Mouse (Mus musculus): ENCODE data around the gene Spag17.
A peak's percentile ranks its signal among the peaks of the same experiment; 100 is the strongest.

Spag17 gene

DNA sequence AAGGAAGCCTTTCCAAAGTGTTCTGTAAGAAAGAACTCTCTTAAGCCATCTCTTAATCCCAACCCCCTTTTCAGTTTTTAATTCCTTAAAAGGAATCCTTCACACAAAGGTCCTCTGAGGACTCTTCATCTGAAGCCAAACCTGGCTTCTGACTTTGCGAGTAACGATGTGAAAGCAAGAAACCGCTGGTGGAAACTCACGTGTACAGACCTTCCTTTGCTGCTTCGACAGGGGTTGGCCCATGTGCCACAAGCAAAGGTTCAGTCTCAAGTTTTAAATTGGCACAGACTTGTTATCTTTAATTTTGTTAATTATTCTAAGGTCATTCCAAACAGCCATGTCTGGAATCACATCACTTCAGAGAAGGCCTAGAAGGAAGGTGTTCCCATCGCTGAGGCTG, 79.1 kb downstream of the Spag17 start:
- DNase-seq (ENCODE audit: low spot score in 2 of 2) = no peak

DNA sequence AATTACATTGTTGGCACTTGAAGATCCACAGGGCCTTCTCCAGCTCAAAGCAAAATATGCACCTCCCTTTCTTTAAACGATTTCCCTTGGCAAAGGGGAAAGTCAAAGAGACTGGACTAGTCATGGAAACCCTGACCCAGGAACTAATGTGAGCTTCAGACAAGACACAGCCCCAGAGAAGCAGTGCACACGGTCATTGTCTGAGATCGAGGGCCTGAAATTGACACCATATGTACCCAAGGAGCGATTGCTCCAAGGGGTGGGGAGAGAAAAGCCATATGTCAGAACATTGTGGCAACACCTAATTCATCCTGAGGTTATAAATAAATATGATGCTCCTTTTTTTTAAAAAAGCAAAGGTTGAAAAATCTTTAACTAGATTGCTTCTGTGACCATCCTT, 80.7 kb downstream of the Spag17 start:
- no peak for DNase-seq (ENCODE audit: low spot score in 2 of 2)

DNA sequence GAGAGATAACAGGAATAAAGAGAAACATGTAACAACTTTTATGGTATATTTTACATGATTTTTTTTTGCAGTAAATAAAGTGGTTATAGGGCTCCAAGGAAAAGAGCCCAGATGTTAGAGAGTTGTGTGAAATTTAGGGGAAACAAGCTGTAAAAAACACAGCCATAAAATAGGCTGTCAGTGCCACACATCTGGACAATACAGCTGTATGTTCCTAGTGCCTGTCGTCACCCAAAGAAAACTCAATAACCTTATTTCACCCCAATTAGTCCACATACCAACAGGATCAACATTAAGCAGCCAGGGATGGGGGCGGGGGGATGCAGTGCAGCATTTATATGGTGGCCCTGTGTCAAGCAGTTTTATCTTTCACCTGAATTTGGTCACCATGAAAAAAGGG, 81.1 kb downstream of the Spag17 start:
- DNase-seq (ENCODE audit: low spot score in 2 of 2) = no peak

DNA sequence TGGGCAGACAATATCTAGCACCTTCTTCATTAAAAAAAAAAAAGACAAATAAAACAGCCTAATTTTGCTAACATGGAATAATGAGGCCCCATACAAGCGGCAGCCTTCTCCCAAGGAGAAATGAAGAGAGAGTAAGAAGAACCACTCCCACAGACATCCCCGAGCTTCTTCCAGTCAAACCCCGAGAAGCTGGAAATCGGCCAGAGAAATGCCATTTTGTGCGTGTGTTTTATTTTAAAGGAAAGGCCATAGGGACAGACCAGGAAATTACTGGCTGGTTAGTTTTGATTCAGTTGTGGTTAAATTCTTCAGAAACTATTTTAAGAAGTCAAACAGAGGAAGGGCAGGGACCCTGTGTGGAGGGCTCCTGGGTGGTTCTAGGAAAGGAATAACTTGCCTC, 85.6 kb downstream of the Spag17 start:
- no peak for DNase-seq (ENCODE audit: low spot score in 2 of 2)

DNA sequence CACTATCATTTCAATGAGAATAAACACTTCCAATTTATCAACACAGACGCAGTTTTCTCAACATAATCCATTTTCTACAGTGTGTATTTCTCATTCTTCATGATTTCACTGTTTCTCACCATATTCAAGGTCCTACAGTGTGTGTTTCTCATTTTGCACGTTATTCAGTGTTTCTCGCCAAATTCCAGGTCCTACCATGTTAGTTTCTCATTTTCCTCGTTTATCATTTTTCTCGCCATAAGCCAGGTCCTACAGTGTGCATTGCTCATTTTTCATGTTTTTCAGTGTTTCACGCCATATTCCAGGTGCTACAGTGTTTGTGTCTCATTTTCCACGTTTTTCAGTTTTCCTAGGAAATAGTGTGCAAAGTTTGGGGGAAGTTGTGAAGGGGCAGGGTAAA, 95.8 kb downstream of the Spag17 start:
- no peak for DNase-seq (ENCODE audit: low spot score in 2 of 2)

DNA sequence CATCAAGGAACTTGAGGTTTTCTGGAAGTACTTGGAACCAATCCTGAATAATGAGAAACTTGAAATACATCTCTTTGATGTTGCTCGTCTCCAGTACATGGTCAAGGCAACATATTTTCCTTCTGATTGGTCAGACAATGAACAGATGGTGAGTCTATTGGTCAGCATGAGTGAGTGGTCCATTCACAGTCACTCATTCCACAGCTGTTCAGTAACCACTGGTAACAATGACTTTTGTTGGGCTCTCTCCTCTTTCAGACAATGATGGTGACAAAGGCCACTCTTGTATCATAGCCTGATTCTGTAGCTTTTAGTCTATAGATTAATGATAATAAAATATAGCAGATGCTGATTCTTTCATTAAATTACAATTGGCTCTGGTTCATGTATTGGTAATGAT, 119.5 kb downstream of the Spag17 start:
- no peak for DNase-seq (ENCODE audit: low spot score in 2 of 2)

DNA sequence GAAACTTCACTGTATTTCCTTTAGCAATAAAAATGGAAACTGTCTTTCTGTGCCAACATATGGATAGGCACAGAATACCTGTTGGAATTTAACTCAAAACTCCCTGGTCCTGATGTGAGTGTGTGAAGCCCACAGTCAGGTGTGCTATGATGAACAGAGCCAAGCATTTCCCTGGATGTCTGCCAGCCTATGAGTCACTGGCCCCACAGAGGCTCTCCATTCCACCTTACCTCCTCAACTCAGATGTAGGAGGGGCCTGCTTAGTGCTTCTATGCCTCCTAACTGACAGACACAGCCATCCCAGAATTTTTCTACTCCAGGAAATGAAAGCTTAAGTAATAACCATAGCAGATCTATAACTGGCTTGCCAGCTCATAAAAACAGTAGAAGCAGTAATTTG, 124.6 kb downstream of the Spag17 start:
- no peak for DNase-seq (ENCODE audit: low spot score in 2 of 2)

DNA sequence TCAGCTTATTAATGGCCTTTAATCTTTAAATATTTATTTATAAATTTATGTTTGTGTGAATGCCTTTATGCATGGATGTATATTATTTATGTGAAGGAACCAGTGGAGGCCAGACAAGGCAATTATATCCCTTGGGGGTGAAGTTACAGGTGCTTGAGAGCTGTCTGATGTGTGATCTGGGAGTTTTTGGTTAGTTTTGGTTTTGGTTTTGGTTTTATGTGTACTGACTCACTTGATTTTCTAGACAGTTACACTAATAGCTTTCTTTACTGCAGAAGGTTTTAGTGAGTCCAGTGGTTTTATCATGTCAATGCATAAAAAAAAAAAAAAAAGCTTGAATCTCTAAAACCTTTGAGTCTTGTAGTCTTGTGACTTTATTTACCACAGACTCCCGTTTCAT, 128.9 kb downstream of the Spag17 start:
- no peak for DNase-seq (ENCODE audit: low spot score in 2 of 2)

DNA sequence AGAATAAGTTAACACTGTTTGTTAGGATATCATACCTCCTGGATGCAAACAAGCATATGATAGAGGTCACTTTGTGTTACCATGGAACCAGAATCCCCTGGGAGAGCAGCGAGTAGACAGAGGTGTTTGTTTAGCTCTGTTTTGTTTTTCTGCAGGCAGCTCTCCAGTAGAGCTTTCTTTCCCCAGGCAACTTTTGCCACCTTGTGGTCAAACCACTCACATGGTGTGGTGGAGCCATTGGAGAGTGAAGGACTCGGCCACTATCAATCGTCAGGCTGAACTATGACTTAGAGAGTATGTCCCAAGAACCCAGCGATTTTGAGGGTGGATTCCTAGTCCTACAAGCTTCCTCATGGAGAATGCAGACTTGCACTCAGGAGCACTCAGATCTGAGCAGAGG, 146.1 kb downstream of the Spag17 start:
- DNase-seq (ENCODE audit: low spot score in 2 of 2) = no peak

DNA sequence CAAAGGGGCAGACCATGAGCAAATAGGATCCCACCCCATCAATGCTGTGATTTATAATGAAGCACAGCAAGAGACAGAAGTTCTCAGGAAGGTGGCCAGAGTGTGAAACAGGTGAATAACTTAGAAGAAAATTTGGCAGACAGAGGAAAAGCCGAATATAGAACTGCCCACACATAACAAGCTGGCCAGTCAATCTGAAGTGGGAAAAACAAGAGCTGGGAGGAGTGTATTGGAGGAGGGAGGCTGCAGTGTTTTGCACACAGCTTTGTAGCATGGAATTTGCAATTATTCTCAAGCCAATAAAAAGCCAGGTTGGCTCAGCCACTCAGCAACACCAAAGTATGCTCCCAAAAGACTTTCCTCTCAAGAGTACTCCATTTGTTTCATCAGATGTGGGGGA, 147.8 kb downstream of the Spag17 start:
- DNase-seq (ENCODE audit: low spot score in 2 of 2) = no peak

DNA sequence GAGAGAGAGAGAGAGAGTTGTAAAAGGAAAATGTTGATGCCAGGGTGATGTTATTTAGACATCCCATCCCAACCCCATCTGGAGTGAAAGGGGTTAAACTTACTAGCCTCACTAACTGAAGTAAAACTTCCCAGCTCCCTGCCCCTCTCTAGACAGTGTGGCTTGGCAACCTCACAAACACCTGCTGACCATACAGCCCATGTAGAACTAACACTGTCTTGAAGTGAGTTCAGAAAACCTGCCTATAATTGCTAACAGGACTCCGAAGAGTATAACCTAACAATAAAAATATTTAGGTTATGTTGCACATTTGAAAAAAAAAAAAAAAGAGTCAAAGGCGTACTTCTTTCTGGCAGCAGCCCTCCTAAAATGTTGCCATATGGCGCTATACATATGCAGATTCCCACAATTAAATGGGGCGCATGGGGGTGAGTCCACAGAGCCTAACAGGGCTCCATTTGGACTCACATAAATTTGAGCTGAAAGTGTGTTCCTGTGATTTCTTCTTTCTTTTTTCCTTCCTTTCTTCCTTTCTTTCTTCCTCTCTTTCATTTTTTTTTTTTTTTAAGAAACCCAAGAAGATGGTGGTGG, 149.3 kb downstream of the Spag17 start:
- DNase-seq (ENCODE audit: low spot score in 2 of 2) = no peak

DNA sequence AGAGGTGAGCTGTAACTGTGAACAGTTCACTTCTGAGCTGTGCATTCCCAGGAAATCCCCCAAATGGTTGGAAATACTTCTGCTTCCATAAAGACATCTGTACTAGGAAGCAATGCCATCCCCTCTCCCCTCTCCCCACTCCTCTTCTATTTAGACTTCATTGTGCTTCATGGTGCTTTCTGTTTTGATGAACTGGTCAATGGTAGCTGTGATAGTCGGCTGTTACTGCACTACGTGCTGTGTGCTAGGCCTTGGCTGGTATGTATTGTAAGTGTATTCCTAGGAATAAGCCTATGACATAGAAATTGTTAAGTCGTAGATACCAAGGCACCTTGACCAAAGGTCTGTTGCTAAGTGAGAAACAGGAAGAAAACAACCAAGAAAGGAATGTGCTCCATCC, 149.9 kb downstream of the Spag17 start:
- no peak for DNase-seq (ENCODE audit: low spot score in 2 of 2)

DNA sequence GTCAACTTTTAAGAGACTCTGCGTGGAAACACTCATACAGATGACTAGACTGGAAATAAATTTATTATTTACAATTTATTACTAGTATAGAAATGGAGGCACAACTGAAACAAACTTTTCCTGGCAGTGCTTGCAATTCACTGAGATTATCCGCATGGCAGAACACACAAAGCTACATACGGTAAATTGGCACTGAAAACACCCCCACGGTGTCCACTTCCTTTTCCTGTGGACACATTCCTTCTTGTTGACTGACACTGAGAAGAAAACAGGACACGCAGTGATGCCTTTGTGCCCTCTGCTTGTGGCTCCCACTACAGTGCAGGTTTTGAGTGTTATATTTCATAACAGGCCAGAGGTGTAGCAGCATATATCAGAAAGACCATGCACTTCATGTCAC, 151.6 kb downstream of the Spag17 start:
- no peak for DNase-seq (ENCODE audit: low spot score in 2 of 2)

DNA sequence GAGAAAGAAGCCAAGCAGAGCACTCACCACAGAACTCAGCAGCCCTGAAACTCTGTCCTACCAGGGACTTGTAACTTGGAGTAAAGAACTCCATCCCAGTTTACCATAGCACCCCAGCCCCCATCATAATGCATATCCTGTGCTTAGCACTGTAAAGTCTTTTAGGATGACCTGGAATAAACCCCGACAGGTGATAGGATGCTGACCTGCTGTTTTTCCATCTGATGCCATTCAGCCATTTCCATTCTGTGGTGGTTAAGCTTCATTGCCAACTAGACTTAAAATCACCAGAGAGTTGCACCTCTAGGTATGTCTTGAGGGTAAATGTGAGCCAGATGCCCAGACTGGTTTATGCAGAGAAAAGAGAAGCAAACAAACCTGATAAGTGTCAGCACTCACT, 189.2 kb downstream of the Spag17 start:
- DNase-seq (ENCODE audit: low spot score in 2 of 2) = no peak

DNA sequence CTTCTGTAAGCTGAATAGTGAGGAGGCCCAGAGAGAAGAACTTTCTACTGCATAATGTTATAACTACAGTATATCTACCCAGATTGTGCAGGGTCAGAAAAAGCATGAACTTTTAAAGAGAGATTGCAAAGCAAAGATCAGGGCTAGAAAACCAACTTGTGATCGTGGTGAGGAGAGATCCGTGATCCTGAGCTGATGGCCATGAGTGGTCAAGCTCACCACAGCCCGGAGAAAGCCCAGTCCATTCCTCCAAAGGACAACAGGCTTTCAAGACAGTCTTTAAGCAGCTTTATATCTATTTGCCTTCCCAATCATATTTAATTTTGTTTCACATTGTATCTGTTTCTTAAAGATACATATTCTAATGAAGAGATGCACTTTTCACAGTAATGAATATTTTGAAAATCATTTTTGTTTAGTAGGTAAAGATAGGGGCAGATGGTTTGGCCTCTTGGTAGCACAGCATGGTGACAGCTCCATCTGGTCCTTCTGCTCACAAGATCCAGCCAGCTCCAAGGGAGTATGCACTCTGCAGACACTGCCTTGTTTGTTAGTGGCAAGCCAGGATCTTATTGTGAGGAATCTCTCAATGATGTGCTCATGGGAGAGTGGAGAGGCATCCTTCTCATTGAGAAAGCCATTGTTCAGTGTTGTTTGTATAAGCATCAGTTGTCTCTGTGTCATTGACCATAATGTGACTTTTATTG, 217.3 kb downstream of the Spag17 start:
- no peak for DNase-seq (ENCODE audit: low spot score in 2 of 2)

DNA sequence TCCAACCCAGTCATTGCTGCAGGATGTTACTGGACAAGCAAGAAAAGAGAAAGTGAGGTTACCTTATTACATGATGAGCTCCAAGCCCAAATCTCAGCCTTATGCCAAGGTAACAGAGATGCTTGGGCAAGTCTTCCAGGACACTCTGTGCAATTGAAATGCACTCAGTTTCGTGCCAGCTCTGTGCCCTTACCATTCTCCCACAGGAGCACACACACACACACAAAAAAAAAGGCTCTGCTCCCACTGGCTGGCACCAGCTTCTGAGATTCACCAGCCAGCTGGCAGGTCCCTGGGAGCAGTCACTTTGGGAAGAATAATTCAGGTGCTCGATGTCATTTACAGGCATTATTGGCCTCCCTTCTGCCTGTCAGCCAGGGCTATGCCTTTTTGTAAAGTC, 221.5 kb downstream of the Spag17 start:
- DNase-seq (ENCODE audit: low spot score in 2 of 2) = no peak

DNA sequence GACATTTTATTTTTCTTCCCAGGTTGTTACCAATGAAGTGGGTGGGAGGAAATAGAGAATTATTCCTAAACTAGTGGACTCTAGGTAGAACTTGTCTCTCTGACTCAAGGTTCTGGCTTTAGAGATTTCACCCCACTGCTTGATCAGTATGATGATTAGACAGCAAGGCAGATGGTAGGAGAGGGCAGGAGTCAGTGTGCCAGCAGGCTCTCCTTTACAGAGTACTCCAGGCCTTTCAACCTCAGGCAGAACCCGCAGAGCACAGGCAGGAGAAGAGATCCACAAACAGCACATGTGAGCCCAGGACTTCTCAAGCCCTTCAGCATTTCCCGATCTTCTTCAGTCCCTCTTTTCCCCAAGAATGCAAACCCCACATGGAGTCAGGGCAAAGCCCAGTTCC, 233.5 kb downstream of the Spag17 start:
- DNase-seq (ENCODE audit: low spot score in 2 of 2) = no peak

DNA sequence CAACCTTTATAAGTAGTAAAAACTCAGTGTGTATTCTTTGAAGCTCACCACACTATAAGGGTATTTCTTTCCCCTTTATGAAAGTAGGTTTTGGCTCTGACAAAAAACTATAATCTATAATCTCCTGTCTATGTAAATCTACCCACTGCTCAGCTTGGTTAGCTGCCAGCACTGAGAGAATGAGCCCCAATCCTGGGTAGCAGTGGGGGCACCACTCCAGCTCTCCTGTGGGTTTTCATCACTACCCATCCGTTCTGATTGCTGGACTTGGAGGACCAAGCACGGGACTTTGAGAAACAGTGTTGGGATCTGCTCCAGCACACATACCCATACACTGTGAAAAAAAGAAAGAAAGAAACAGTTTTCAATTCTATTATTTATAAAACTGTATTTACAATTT, 236.8 kb downstream of the Spag17 start:
- DNase-seq (ENCODE audit: low spot score in 2 of 2) = no peak

DNA sequence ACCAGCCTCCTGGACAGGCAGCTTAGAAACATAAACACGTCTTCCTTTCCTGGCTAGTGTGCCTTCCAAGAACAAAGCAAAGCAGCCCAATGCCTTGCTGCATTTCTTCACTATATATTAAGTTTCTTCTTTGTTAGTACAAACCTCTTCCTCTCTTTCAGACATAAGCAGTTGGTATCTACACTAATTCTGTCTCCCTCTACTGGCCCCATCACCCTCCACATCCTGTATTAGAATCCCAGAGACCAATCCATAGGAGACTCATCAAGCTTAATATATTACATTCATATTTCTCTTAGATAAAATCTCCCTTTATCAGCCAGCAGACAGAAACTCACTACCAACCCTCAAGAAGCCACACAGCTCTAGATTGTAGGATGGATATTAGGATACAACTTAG, 237.2 kb downstream of the Spag17 start:
- DNase-seq (ENCODE audit: low spot score in 2 of 2) = no peak

DNA sequence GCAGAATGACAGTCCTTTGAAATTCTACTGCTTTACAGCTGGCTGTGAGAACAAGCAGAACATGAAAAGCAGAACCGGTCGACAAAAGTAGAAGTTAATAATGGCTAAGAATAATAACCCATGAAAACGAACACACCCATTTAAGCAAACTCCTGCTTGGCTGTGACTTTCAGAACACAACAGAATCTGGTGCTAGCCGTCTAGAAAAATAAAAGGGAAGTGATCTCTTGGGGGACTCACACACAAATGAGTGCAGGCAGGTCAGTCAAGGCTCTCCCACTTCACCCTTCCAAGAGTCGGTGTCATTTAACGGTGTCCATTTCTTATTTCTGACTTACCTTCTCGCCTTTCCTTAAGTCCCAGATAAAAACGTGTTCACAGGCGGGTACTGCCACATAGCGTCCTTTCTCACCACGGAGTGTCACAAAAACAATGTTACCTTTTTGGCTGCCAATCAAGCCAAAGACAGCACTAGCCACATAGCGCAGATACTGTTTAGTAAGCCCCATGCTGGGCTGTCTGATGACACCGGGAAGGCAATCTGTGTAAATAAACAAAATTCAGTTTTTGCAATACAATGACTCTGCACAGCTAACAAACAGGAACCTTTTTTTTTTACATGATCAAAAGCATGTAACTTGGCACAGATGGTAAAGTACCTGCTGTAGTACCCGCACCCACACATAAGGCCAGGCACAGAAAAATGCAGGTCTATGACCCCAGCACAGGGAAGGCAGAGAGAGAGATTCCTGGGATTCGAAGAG, 275.7 kb downstream of the Spag17 start:
- no peak for DNase-seq (ENCODE audit: low spot score in 2 of 2)

DNA sequence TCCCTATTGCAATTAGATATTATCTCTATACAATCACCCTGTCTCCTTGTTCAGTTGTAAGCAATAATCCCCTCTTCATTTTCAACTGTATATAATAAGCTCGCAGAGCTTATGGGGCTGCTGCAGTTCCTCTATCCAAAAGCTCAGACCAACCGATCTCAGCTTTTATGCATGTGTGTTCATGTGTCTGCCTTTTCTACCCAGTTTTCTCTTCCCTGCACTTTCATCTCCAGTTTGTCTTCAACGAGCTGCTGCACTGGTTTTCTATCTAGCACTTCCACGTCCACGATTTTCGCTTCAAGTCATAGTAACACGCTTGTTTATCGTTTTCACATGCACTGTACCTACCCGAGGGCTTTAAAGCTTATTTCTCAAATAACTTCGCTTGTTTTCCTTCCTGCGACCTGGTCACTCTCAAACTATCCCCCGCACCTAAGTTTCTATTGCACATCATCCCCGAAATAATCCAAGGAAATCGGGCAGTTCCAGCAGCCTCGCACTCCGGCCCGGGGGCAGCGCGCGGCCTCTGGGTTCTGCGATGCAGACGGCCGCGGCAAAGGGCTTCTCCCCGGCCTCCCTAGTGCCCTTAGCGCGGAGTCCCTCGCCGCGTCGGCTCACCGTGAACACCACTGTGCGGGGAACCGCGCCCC, 276.6 kb downstream of the Spag17 start:
- no peak for DNase-seq (ENCODE audit: low spot score in 2 of 2)

DNA sequence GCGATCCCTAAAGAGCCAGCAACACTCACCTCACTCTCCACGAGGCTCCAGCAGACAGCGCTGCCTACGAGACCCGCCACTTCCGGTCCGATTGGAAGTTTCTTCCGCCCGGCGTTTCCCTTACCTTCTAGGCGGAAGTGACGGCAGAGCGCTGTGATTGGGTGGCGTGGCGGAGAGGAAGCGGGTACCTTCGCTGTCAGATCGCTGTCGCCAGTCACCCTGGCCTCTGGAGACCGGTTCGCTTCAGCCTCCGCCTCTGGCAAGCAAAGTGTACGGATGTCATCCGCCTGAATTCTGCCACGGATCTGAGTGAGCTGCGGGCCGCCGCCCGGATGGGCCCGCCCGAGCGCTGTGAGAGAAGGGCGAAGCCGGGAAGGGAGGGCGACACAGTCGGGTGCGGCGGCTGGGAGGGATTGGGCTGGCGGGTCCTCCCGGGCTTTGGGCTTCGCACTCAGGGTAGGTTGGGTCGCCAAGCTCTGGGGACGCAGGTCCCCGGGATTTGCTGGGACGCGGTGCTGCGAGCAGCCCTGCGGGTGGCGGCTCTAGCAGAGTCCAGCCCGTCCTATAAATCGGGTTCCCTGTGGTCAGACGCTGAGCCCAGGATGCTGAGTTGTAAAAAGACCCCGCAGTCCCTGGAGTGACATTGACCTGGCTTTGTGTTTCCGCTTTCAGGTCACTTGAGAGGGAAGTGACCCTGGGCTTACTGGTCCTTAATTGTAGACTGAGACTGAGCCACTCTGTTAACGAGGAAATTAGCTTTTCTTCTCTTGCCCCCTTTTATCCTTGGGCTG, 277.3 kb downstream of the Spag17 start, which contains the start of the genes Gdap2 and Wdr3:
Gdap2 (plus strand) TSS at position 67 of the 791 bp plus-strand sequence.
Wdr3 (minus strand) TSS at position 93 of the 791 bp plus-strand sequence.
- DNase-seq (ENCODE audit: low spot score in 2 of 2) = peak; percentile 84 to 91
